Mouse (Mus musculus) midbrain, embryonic 12.5 days (tissue): ENCODE measurements around the gene Fggy. TPM values are rescaled to one million over a fixed set of nuclear protein-coding genes. Genes with fewer than 3 reads are reported as not detected.
A peak's percentile ranks its signal among the peaks of the same experiment; 100 is the strongest.

ENCODE experiments used
- ATAC-seq: fragments of 200-750 bp; cut with Nextera tagmentation; 2 replicates; pipeline ENCODE4 v1.8.0; 2017; ENCODE audit warnings: low read depth, moderate TSS enrichment, moderate library complexity; ENCODE audit not compliant: low FRiP score
- H3K27ac ChIP-seq: fragments of 300-500 bp; sonication (generic); replicated peaks from 2 replicates; pipeline ENCODE4 v1.5.1; 2016; ENCODE audit warnings: mild to moderate bottlenecking
- H3K27me3 ChIP-seq: fragments of 300-500 bp; sonication (generic); 2 replicates; pipeline ENCODE4 v1.6.1; 2016; ENCODE audit warnings: mild to moderate bottlenecking
- H3K36me3 ChIP-seq: fragments of 300-500 bp; sonication (generic); 2 replicates; pipeline ENCODE4 v1.6.1; 2016
- H3K4me1 ChIP-seq: fragments of 300-500 bp; sonication (generic); 2 replicates; pipeline ENCODE4 v1.6.1; 2016
- H3K4me2 ChIP-seq: fragments of 300-500 bp; sonication (generic); replicated peaks from 2 replicates; pipeline ENCODE4 v1.6.1; 2016; ENCODE audit warnings: mild to moderate bottlenecking, moderate library complexity
- H3K4me3 ChIP-seq: fragments of 300-500 bp; sonication (generic); 2 replicates; pipeline ENCODE4 v1.5.1; 2016; ENCODE audit warnings: mild to moderate bottlenecking
- H3K9ac ChIP-seq: fragments of 300-500 bp; sonication (generic); replicated peaks from 2 replicates; pipeline ENCODE4 v1.6.1; 2016; ENCODE audit warnings: mild to moderate bottlenecking, moderate library complexity
- H3K9me3 ChIP-seq: fragments of 300-500 bp; sonication (generic); 2 replicates; pipeline ENCODE4 v1.6.1; 2016; ENCODE audit warnings: mild to moderate bottlenecking
- WGBS: fragments of 180-500 bp; shearing (Covaris S2); methylation state at CpG from one replicate; pipeline ENCODE4 v1.1.7; 2016; 5-methylcytosine and 5-hydroxymethylcytosine counted together
- polyA plus RNA-seq: library from polyadenylated mRNA; unstranded; fragments of >200 nt; fragmentation: Nextera tagmentation; extraction: Ambion mirVana; gene quantifications from 2 replicates; pipeline ENCODE4 v1.2.1, GENCODE M21; 2016

Fggy gene
- polyA plus RNA-seq, 1 experiment from 2014 or later: 8.5 TPM

DNA sequence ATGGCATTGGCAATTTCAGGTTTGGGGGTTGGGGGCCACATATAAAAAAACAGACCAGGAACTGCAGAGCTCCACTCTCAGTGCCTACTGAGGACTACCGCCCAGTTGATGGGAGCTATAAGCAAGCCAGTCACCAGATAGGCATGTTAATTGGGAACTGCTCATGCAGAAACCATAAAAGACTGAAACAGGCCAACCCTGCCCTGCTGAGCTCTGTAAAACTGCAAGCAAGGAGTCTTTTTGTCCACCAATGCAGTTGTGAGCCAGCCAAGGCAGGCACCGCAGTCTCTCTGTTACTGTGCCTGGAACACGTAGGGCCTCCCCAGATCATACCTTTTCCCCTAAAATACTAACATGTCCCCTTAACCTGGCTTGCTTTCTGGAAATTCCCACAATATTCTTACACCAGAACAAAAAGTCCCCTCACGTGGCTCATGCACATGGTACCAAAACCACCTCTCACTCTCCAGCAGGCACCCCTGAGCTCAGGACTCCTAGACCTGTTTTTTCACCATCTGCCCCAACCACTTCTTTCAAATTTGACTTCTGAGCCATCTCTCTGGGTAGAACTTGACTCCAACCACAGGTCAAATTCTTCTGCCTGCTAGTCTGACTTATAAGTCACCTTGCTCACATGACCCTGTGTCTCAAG lies 377.2 kb downstream of the Fggy start:
- Histone ChIP-seq H3K9ac (no peak overlapping the region), H3K9me3 (no peaks in the 10 kb centered on the region), H3K27me3 (no peaks in the 10 kb centered on the region), H3K4me1 (no peaks in the 10 kb centered on the region), H3K4me3 (no peak overlapping the region), H3K36me3 (no peaks in the 10 kb centered on the region), H3K4me2 (no peak overlapping the region), H3K27ac (no peak overlapping the region)
- ATAC-seq: no peak
- WGBS: 81% methylated on average over 4 of the region's 4 CpGs

DNA sequence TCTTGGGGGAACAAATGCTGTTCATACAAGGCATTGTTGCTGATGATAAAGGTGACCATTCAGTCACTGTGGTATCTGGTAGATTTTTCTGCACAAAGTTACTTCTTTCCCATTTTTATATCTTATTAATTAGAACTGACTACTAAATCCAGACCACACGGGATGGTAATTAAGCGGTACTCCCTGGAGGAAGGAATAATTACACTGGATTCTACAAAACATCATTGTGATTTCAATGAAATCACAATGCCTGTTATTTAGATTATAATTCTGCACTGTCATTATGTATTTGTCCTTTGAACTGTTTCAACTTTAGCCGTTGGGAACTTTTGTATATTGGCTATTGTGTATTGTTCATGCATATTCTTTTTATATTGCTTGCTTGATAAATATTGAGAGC lies 381.4 kb downstream of the Fggy start:
- no peak for ATAC-seq
- no peaks in the 10 kb centered on the region for H3K36me3 ChIP-seq
- no peaks in the 10 kb centered on the region for H3K27me3 ChIP-seq
- no peak overlapping the region for H3K4me3 ChIP-seq
- no peak overlapping the region for H3K4me2 ChIP-seq
- H3K9me3 ChIP-seq: no peaks in the 10 kb centered on the region
- H3K4me1 ChIP-seq: no peaks in the 10 kb centered on the region
- H3K27ac ChIP-seq: no peak overlapping the region
- WGBS: 78% methylated on average over 3 of the region's 3 CpGs
- H3K9ac ChIP-seq: no peak overlapping the region

DNA sequence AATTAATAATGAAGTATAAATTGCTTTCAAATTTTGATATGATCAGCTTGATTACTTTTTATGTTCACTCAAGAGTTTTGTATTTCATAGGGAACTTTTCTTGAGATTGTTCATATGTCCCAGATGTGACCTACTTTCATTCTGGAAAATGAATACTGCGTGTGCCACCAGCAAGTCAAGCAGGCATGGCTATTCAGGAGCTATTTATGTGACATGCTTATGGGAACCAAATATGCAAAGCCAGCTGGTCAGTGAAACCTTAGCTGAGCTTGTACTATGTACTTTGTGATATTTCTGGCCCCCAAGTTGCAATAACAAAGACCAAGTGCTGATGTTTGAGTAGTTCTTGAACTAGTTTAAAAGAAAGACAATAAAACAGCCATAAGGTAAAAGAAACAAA lies 390.6 kb downstream of the Fggy start:
- Histone ChIP-seq H3K4me1 (no peaks in the 10 kb centered on the region), H3K36me3 (no peaks in the 10 kb centered on the region), H3K4me2 (no peak overlapping the region), H3K27ac (no peak overlapping the region), H3K27me3 (no peaks in the 10 kb centered on the region), H3K9ac (no peak overlapping the region), H3K9me3 (no peaks in the 10 kb centered on the region), H3K4me3 (no peak overlapping the region)
- 90% methylated on average over 1 of the region's 1 CpGs for WGBS
- ATAC-seq: no peak

DNA sequence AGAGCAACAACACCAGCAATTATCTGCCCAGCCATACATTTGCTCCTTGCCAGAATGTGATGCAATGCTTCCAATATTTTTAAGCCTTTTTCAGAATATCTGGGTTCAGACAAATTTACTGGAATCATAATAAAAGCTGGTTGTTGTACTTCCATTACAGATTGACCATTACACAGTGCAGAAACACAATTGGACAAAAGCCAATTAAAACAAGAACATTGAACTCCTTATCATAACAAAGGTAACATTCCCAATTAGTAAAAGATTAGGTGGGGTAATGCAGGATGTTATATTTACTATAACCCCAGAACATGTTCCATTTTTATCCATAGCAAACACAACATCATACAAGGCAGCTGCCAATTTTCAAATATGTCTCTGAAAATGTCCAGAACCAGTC lies 396.0 kb downstream of the Fggy start:
- Histone ChIP-seq H3K9ac (no peak overlapping the region), H3K4me2 (no peak overlapping the region), H3K27ac (no peak overlapping the region), H3K4me3 (no peak overlapping the region), H3K36me3 (no peaks in the 10 kb centered on the region), H3K4me1 (no peaks in the 10 kb centered on the region), H3K27me3 (no peaks in the 10 kb centered on the region), H3K9me3 (no peaks in the 10 kb centered on the region)
- no peak for ATAC-seq

DNA sequence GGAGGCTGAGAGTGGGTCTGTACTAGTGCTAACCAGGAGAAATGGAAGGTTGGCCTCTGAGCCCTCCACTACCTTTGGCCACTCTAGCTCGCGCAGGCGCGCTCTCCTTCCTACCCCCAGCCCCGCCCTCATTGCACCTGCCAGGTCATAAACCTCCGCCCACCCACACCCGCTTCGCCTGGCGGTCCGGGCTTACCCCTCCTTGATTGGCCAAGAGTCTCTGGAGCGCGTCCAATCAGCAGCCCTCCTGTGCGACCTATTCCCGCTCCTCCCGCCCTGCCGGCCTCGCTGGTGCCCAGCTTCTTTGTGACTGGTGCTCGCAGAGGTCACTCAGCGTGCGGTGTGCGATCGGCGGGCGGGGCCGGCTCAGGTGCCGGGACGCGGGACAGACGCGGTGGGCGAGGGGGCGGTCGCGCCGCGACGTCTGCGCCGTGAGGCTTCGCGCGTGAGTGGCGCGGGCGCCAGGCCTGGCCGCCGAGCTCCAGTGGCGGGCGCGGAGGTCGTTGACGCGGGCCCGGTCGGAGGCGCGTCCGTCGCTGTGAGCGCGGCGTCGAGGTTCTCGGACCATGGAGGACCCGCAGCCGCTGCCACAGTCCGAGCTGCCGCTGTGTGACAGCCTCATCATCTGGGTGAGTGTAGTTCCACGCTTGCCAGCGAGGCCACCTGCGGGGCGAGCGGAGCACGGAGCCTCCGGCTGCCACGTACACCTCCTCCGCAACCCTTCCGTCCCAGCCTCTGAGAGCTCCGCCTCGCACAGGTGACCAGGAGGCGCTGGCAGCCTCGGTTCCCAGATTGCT lies 409.8 kb downstream of the Fggy start, which contains the start of gene Hook1:
TSS of gene Hook1 (plus strand) at position 313 of the 797 bp plus-strand sequence.
- no peaks in the 10 kb centered on the region for H3K27me3 ChIP-seq
- under 1% methylated on average over 81 of the region's 82 CpGs for WGBS
- H3K36me3 ChIP-seq: no peaks in the 10 kb centered on the region
- H3K27ac ChIP-seq: peak within 1 kb of the TSS; percentile 75
- peak; percentile 100 for ATAC-seq
- H3K9me3 ChIP-seq: no peaks in the 10 kb centered on the region
- peak within 1 kb of the TSS; percentile 72 for H3K9ac ChIP-seq
- H3K4me2 ChIP-seq: peak within 1 kb of the TSS; percentile 89
- peak within 1 kb of the TSS; percentile 69 for H3K4me3 ChIP-seq
- peaks cover 5% of the 10 kb centered on the region; the same call in 1 of the 2 replicates for H3K4me1 ChIP-seq
